Mouse (Mus musculus): ENCODE data around the gene Loxl1.

Gene Loxl1
- long read RNA-seq, experiment 1, partial matches to known transcripts, result 0 of 4 reads
- long read RNA-seq, experiment 1, other reads (novel, unspliced or antisense), result 1 of 4 reads
- long read RNA-seq, experiment 2, partial matches to known transcripts, result 2 of 5 reads
- long read RNA-seq, experiment 2, other reads (novel, unspliced or antisense), result 0 of 5 reads

DNA sequence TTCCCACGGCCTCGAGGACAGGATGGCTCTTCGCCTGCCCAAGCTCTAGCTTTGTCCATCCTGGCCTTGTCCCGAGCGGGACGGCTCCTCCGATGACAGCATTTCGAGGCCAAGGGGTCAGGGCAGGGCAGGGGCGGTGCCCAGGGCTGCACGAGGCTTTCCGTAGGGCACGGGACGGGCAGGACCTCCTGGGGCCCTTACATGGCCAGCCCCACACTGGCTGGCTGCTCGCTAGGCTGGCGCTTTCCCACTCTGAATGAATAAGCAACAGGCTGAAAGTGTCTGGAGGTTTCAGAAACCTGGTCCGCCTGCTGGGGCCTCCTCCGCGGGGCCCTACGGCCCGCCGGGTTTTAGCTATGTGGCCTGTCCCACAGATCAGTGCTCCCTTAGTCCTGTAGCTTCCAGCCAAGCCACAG lies at the start of gene Loxl1:
Gene Loxl1, minus strand, starts transcription at position 243 of the 416 bp plus-strand sequence.
- intact Hi-C loops (cut with DNase I), result no loop called here

DNA sequence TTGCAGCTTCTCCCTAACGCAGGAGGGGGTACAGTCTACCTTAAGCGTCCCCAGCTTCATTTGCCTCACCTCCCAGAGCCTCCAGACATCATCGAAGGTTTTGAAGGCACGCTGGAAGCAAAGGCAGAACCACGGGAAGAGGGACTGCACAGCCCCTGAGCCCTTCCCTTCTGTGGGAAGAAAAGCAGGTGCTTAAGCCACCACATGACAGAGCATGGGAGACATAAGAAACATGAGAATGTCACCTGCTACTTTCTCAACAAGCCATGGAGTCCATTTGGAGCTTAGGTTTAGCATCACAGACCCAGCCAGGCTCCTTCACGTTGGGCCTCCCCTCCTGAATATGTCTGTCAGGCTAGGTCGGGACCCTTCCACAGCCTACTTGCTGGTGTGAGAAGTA lies 49.0 kb upstream of the Loxl1 start:
- intact Hi-C loops (cut with DNase I), result no loop called here

DNA sequence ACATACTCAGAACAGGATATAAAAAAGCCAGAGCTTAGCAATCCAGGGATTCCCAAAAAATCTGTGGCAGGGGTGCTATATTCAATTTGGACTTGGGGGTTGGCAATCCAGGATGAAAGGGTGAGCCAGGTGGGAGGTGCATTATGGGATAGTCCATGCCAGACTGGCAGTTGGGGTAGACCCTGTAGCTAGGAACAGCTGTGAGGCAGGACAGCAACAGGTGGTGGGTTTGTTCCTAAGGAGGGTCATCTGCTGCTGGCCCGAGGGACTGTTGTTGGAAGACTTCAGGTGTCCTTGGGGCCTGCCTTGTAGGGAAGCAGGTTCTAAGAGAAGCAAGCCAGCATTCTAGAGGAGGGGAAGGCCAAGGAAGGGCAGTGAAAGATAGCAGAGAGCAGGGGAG lies 48.4 kb upstream of the Loxl1 start:
- intact Hi-C loops (cut with DNase I), result no loop called here

GRCm38 (mm10) chr9:58355262-58356050 lies 42.5 kb upstream of the Loxl1 start:
- intact Hi-C loops (cut with DNase I), result no loop called here

- intact Hi-C loops (cut with DNase I), result no loop called here
Measured at GRCm38 (mm10) chr9:58354701-58355100, 41.7 kb upstream of the Loxl1 start.

GRCm38 (mm10) chr9:58353224-58353623 lies 40.2 kb upstream of the Loxl1 start:
- intact Hi-C loops (cut with DNase I), result no loop called here

GRCm38 (mm10) chr9:58347795-58348194 lies 34.8 kb upstream of the Loxl1 start:
- intact Hi-C loops (cut with DNase I), result no loop called here

DNA sequence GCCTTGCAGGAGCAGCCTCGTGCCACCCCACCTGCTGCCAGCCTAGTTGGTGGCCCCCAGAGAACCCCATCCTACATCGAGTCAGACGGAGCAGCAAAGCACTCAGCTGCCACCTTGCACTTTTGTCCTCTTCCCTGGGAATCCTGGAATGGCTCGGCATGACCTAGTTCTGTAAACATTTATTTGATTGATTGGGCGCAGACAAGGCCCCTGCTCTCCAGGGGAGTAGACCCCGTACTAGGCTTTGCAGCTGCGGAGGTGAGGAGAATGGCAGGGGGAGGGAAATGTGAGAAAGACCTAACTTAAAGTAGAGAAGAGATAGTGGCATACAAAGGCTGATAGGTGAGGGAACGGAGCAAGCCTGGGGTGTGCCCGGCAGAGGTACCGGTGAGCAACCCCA lies 33.5 kb upstream of the Loxl1 start:
- intact Hi-C loops (cut with DNase I), result no loop called here

DNA sequence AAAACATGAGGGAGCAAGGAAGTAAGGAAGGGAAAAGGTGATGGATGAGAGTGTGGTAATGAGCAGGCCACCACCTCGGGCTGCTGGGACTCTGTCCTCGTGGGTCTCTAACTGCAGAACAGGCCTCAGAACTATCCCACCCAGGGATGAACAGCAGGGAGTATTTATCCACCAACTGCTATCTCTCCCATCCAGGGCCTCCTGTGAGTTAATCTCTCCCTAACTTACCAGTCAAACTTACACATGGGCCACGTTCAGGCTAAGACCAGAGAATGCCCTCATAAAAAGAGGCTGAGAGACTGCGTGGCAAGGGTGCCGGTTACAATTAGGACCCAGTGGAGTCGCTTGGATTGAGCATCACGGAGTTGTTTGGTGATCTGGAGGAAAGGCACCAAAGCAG lies 33.0 kb upstream of the Loxl1 start:
- intact Hi-C loops (cut with DNase I), result no loop called here

- intact Hi-C loops (cut with DNase I), result no loop called here
Measured at GRCm38 (mm10) chr9:58341795-58342194, 28.8 kb upstream of the Loxl1 start.

DNA sequence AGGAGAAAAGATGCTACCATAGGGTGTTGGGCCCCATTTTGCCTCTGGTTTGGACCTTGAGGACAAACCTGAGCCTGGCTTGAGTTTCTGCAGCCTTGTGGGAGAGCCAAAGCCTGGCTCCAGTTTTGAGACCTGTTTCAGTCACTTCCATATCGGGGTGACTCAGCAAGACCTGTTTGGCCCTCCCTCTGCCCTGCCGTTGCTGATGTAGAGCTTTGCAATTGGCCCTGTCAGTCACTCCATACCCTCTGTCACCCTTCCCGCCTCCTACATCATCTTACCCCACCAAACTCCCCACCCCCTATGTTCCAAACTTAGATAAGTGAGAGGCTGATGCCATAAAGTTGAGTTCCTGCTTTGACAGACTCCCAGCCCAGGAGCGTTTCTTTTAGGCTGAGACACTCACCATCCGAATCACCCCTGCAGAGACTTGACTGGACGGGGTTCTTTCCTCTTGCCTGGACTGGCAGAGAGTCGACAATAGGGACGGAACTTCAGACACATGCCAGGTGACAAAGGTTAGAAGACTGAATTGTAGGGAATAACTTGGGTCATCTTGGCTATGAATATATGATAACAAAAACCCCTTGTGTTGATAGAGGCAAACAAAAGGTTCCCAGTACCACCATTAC lies 23.8 kb upstream of the Loxl1 start:
- intact Hi-C loops (cut with DNase I), result no loop called here

- intact Hi-C loops (cut with DNase I), result loop anchor here (5.0 kb wide), 1 partner anchor 36 kb away; no protein-coding TSS in a partner anchor
Measured at GRCm38 (mm10) chr9:58331276-58331675, 18.3 kb upstream of the Loxl1 start.

- intact Hi-C loops (cut with DNase I), result loop anchor here (5.0 kb wide), 1 partner anchor 37 kb away; no protein-coding TSS in a partner anchor
Measured at GRCm38 (mm10) chr9:58330293-58330692, 17.3 kb upstream of the Loxl1 start.

DNA sequence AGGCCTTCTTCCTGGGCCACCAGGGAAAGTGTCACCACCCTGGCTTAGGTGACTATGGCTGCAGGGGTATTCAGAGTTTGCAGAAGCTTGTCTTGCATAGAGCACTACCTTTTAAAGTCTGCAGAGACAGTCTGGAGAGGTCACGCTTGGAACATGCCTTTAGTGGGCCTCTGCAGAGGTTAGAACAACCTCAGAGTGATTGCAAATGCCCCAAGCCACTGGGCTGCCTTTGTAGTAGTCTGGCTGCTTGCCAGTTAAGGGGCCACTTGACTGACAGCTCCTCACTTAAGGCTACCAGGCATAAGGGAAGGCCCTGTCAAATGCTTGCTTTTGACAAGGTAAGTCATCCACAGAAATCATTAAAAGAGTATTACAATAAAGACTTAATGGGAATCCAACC lies 14.4 kb upstream of the Loxl1 start:
- intact Hi-C loops (cut with DNase I), result no loop called here

- intact Hi-C loops (cut with DNase I), result no loop called here
Measured at GRCm38 (mm10) chr9:58326477-58327180, 13.6 kb upstream of the Loxl1 start.

DNA sequence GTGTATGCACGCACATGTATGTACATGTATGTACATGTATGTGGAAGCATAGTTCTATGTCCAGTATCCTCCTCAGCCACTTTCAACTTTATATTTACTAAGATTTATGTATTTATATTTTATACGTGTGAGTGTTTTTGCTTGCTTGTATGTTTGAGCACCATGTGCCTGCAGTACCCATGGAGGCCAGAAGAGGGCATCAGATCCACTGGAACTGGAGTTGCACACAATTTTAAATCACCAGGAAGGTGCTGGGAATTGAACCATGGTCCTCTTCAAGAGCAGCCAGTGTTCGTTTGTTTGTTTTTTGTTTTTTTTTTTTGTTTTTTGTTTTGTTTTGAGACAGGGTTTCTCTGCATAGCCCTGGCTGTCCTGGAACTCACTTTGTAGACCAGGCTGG lies 8.7 kb upstream of the Loxl1 start:
- intact Hi-C loops (cut with DNase I), result no loop called here

DNA sequence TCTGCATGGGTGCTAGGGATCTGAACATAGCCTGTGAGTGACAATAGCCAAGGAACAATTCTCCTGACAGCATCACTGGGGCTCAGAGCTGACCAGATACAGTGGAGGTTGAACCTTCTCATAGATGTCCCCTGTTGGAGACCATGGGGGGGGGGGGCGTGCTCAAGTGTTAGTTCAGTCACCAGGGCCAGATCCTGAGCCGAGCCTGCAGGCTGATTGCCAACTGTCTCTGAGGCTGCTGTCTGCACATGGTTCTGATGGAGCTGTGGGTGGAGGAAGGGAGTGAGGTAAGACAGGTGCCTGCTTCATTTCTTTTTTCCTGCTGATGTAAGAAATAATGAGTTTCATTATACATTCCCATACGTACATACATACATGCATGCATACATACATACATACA lies 5.3 kb upstream of the Loxl1 start:
- intact Hi-C loops (cut with DNase I), result no loop called here

DNA sequence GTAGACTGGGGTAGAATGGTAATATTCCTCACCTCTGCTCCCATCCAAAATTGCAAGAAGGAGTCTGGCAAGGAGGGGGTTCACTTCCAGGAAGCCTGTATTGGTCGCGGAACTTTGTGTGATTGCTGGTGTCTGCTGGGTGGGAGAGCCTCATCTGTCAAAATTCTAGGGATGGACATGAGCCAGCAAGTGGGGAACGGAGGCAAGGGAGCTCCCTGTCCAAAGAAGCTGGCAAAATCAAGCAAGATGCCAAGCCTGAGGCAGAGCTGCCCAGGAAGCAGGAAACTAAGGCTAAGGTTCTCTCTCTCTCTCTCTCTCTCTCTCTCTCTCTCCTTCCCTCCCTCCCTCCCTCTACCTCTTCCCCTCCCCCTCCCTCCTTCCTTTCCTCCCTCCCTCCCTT lies 4.4 kb upstream of the Loxl1 start:
- intact Hi-C loops (cut with DNase I), result no loop called here

GRCm38 (mm10) chr9:58316784-58317183 lies 3.8 kb upstream of the Loxl1 start:
- intact Hi-C loops (cut with DNase I), result no loop called here

- intact Hi-C loops (cut with DNase I), result no loop called here
Measured at GRCm38 (mm10) chr9:58315850-58316249, 2.9 kb upstream of the Loxl1 start.

DNA sequence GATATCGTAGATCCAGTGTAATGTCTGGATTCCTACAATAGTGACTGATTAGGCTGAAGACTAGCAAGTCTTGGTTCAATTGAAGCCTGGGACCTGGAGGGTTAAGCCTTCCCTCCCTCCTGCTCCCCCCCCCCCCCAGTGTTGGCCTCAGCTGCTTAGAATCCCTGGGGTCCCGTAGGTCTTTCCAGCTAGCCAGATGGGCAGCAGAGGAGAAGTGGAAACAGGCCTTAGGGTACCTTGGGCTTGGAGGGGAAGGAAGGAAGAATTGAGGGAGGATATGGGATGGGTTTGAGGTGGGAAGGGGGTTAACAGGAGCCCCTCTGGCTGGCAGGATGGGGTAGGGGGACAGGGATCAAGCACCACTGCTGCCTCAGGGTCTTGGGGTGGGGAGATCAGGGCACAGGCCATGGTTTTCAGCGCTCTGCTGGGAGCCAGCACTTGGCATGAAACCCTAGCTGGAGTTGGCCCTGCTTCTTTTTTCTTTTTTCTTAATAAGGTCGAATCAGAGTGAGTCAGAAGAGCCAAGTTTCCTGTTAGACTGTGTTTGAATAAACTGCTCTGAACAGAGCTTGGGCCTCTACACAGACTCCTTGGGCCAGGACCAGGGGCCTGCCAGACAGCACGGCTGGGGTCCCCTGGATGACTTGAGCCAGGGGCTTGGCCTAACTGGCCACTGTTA lies 1.8 kb upstream of the Loxl1 start:
- intact Hi-C loops (cut with DNase I), result no loop called here

Measured in adrenal gland (tissue).